Mouse (Mus musculus) spleen, postnatal 0 days (tissue): ENCODE data around the gene Vmn2r114. TPM values are rescaled to one million over a fixed set of nuclear protein-coding genes. Genes with fewer than 3 reads are reported as not detected.

Experiments
- polyA plus RNA-seq: library from polyadenylated mRNA; unstranded; fragments of >200 nt; fragmentation: Nextera tagmentation; extraction: Ambion mirVana; gene quantifications from 2 replicates; pipeline ENCODE4 v1.2.1, GENCODE M21; 2015

Vmn2r114 gene
- polyA plus RNA-seq = not detected in 2 replicates

GRCm38 (mm10) chr17:23312437-23312836 lies at the start of gene Vmn2r114:
Gene Vmn2r114, minus strand, starts transcription at chr17:23312537.

GRCm38 (mm10) chr17:23343441-23343840 lies 31.1 kb upstream of the Vmn2r114 start, which contains the start of gene Vmn2r115:
Gene Vmn2r115, plus strand, starts transcription at chr17:23343741.

Other genes starting within 250 kb of the Vmn2r114 start
- gene Zfp40, start 119.3 kb downstream of the Vmn2r114 start, polyA plus RNA-seq = 3.1 and 4.1 TPM in 2 replicates
- gene Vmn2r115, start 31.2 kb upstream of the Vmn2r114 start, polyA plus RNA-seq = not detected in 2 replicates
- not detected in 2 replicates for gene Vmn2r116, start 72.1 kb upstream of the Vmn2r114 start, polyA plus RNA-seq
- gene Vmn2r117, start 167.2 kb upstream of the Vmn2r114 start, polyA plus RNA-seq = not detected in 2 replicates